Mouse (Mus musculus): ENCODE results near the gene Tmem191c. TPM values are rescaled to one million over a fixed set of nuclear protein-coding genes. Genes with fewer than 3 reads are reported as not detected.

Tmem191c gene
- polyA plus RNA-seq (2014; fragmentation: Illumina TruSeq; extraction: RNeasy Lipid Tissue Mini Kit (QIAGEN cat#74804); ENCODE audit: insufficient read depth, low read depth, low replicate concordance): 3.7 TPM

GRCm38 (mm10) chr16:17275721-17276120 lies at the start of gene Tmem191c:
Tmem191c (plus strand) TSS chr16:17276077.

GRCm38 (mm10) chr16:17232794-17233701 lies 42.8 kb upstream of the Tmem191c start, which contains the start of gene Hic2:
Hic2 (plus strand) TSS chr16:17233572.

GRCm38 (mm10) chr16:17331116-17331515 lies 55.2 kb downstream of the Tmem191c start, which contains the start of gene Serpind1:
Serpind1 (plus strand) TSS chr16:17331371.

Other genes starting within 250 kb of the Tmem191c start
- gene Ypel1, start 206.4 kb upstream of the Tmem191c start, polyA plus RNA-seq (2014; fragmentation: Illumina TruSeq; extraction: RNeasy Lipid Tissue Mini Kit (QIAGEN cat#74804); ENCODE audit: insufficient read depth, low read depth, low replicate concordance): 2.1 TPM
- gene Ppil2, start 164.8 kb upstream of the Tmem191c start, polyA plus RNA-seq (2014; fragmentation: Illumina TruSeq; extraction: RNeasy Lipid Tissue Mini Kit (QIAGEN cat#74804); ENCODE audit: insufficient read depth, low read depth, low replicate concordance): 38.8 TPM
- 0.53 TPM for gene 2610318N02Rik, start 150.9 kb upstream of the Tmem191c start, polyA plus RNA-seq (2014; fragmentation: Illumina TruSeq; extraction: RNeasy Lipid Tissue Mini Kit (QIAGEN cat#74804); ENCODE audit: insufficient read depth, low read depth, low replicate concordance)
- 37.1 TPM for gene Sdf2l1, start 143.7 kb upstream of the Tmem191c start, polyA plus RNA-seq (2014; fragmentation: Illumina TruSeq; extraction: RNeasy Lipid Tissue Mini Kit (QIAGEN cat#74804); ENCODE audit: insufficient read depth, low read depth, low replicate concordance)
- 1.2 TPM for gene Ydjc, start 131.5 kb upstream of the Tmem191c start, polyA plus RNA-seq (2014; fragmentation: Illumina TruSeq; extraction: RNeasy Lipid Tissue Mini Kit (QIAGEN cat#74804); ENCODE audit: insufficient read depth, low read depth, low replicate concordance)
- 0.15 TPM for gene Ccdc116, start 128.8 kb upstream of the Tmem191c start, polyA plus RNA-seq (2014; fragmentation: Illumina TruSeq; extraction: RNeasy Lipid Tissue Mini Kit (QIAGEN cat#74804); ENCODE audit: insufficient read depth, low read depth, low replicate concordance)
- gene Ube2l3, start 73.4 kb upstream of the Tmem191c start, polyA plus RNA-seq (2014; fragmentation: Illumina TruSeq; extraction: RNeasy Lipid Tissue Mini Kit (QIAGEN cat#74804); ENCODE audit: insufficient read depth, low read depth, low replicate concordance): 95.1 TPM
- not detected for gene Rimbp3, start 67.5 kb upstream of the Tmem191c start, polyA plus RNA-seq (2014; fragmentation: Illumina TruSeq; extraction: RNeasy Lipid Tissue Mini Kit (QIAGEN cat#74804); ENCODE audit: insufficient read depth, low read depth, low replicate concordance)
- gene Hic2, start 42.5 kb upstream of the Tmem191c start, polyA plus RNA-seq (2014; fragmentation: Illumina TruSeq; extraction: RNeasy Lipid Tissue Mini Kit (QIAGEN cat#74804); ENCODE audit: insufficient read depth, low read depth, low replicate concordance): 0.52 TPM
- 1.6 TPM for gene Serpind1, start 55.3 kb downstream of the Tmem191c start, polyA plus RNA-seq (2014; fragmentation: Illumina TruSeq; extraction: RNeasy Lipid Tissue Mini Kit (QIAGEN cat#74804); ENCODE audit: insufficient read depth, low read depth, low replicate concordance)
- gene Snap29, start 129.9 kb downstream of the Tmem191c start, polyA plus RNA-seq (2014; fragmentation: Illumina TruSeq; extraction: RNeasy Lipid Tissue Mini Kit (QIAGEN cat#74804); ENCODE audit: insufficient read depth, low read depth, low replicate concordance): 15.6 TPM
- 34.8 TPM for gene Pi4ka, start 130.2 kb downstream of the Tmem191c start, polyA plus RNA-seq (2014; fragmentation: Illumina TruSeq; extraction: RNeasy Lipid Tissue Mini Kit (QIAGEN cat#74804); ENCODE audit: insufficient read depth, low read depth, low replicate concordance)
- gene Crkl, start 175.9 kb downstream of the Tmem191c start, polyA plus RNA-seq (2014; fragmentation: Illumina TruSeq; extraction: RNeasy Lipid Tissue Mini Kit (QIAGEN cat#74804); ENCODE audit: insufficient read depth, low read depth, low replicate concordance): 12.3 TPM
- 0.99 TPM for gene Aifm3, start 213.5 kb downstream of the Tmem191c start, polyA plus RNA-seq (2014; fragmentation: Illumina TruSeq; extraction: RNeasy Lipid Tissue Mini Kit (QIAGEN cat#74804); ENCODE audit: insufficient read depth, low read depth, low replicate concordance)
- gene Lztr1, start 232.6 kb downstream of the Tmem191c start, polyA plus RNA-seq (2014; fragmentation: Illumina TruSeq; extraction: RNeasy Lipid Tissue Mini Kit (QIAGEN cat#74804); ENCODE audit: insufficient read depth, low read depth, low replicate concordance): 42.2 TPM

Data from lung, adult 10 weeks (tissue).